Mouse (Mus musculus) inflammation-experienced regulatory T-cells, adult 6 months (primary cell): ENCODE results near the gene Orm2. TPM values are rescaled to one million over a fixed set of nuclear protein-coding genes. Genes with fewer than 3 reads are reported as not detected.

Experiments
- ATAC-seq: one replicate; pipeline ENCODE4 v1.8.0; 2017
- polyA plus RNA-seq, 3 experiments: library from polyadenylated mRNA; unstranded; fragments of 100-300 nt; shearing (Covaris generic); gene quantifications; one replicate each; pipeline ENCODE4 v1.2.1; 2017

Orm2 gene
- polyA plus RNA-seq, 3 experiments from 2014 or later, result 1.6 to 2.8 TPM; not detected in 1

DNA sequence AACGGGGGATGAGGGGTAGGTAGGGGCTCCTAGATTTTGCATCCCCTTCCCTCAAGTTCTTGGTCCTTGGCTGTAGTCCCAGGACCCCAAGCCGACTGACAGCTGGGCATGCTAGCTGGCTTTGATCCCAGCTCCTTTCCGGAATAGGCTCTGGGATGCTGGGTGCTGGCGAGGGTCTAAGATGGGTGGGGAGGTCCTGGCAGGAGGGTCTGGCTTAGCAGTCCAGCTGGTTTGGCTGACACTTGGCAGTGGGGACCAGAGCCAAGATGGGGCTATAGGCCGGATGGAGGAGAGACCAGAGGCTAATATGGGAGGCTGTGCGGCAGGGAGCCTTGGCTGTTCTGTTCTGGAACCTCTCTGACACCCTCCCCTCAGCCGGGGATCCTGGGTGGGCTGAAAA is 46.0 kb downstream of the Orm2 start:
- ATAC-seq, result no peak

DNA sequence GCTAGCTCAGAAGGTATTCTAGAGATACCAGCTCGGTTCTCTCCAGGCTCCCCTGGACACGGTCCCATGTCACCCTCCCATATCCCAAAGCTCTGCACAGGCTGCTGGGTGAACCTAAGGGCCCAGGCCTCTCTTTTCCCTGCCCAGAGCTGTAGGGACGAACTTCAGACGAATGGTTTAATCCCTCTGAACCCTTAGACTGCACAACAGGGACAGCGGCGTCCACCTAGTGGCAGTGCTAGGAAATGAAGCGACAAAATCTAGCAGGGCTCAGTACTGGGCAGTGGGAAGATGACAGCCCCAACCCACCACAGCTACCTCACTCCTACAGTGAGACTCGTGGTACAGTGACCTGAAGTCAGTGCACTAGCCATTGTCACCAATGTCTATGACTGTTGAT is 46.4 kb downstream of the Orm2 start:
- ATAC-seq, result peak; percentile 14

DNA sequence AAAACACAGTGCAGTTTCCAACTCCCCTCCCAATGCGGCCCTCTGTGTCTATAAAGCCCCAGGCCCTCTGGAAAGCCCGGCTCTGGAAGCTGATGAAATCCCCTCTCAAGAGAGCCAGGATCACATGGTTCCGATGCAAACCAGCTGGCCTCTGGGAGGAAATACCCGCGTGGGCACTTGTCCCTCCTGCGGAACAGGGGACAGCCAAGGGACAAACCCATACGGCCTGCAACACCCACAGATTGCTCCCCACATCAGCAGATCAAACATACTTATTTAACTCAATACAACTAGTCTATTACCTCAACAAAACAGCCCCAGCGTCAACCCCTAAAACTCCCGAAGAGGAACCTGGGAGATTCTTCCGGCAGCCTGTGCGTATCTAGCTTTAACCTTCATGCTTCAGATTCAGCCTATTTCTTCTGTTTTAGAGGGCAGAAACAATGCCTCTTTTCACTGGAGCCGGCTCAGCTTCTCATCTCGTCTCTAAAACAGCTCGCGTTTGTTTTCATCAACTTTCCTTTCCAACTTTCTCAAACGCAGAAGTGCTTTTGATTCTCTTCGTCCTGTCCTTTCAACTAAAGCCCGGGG is 47.2 kb downstream of the Orm2 start:
- ATAC-seq, result peak; percentile 5

DNA sequence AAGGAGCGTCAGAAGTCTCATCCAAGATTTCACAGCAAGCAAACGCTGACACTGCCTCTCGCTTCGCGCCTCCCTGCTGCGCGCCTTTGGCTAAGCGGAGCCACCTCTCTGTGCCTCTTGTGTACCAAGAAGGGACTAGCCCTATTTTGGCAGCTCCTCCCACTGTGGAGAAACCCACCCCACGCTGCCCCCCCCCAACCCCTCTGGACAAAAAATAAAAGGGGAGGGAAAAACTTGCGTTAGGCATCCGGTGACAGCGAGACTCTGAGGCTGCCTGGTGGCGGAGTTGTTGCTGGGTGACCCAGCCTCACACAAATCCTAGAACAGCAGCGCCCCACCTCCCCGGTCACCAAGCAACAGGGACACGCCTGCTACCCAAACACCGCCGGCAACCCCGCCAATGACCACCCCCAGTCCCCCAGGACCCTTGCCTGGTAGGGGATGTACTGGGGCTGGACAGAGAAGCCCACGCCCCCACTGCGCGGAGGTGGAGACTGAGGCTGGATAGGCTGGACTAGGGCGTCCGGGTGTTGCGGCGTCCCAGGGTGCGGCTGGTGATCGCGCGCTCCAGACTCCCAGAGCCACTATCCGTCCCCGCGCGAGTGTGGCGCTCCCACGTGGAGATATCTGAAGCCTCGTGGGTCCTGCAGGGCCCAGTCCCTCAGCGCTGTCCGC is 47.8 kb downstream of the Orm2 start:
- peak; percentile 59 for ATAC-seq

DNA sequence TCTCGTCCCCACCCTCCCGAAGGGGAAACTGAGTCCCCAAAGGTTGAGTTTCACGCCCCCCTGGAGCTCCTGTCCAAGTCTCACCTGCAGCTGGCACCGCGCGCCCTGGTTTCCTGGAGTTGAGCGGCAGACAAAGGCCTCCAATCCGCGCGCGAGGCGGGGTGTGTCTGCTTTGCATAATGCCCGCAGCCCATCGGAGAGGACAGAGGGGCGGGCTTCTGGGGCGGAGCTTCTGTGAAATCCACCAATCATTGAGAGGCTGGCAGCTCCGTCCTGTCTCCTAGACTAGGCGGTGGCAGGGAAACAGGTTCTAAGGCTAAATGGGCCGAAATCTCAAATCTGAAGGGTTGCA is 48.3 kb downstream of the Orm2 start:
- peak; percentile 88 for ATAC-seq

DNA sequence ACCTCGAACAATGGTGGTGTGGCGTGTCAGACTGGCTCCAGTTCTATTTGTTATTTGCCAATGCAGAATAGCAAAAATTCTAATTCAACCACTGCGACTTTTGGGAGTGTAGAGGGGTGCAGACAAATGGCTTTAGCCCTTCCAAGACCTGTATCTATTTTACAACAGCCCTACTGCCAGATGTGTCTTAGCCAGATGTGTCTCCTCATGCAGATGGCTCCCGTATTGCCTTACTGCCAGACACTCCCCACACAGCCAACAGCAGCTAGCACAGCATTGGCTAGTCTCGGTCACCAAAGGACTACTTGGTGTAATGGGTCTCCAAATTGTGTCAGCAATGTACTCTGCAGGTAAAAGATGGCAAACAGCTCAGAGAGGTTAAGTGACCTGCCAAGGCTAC is 49.0 kb downstream of the Orm2 start:
- no peak for ATAC-seq

DNA sequence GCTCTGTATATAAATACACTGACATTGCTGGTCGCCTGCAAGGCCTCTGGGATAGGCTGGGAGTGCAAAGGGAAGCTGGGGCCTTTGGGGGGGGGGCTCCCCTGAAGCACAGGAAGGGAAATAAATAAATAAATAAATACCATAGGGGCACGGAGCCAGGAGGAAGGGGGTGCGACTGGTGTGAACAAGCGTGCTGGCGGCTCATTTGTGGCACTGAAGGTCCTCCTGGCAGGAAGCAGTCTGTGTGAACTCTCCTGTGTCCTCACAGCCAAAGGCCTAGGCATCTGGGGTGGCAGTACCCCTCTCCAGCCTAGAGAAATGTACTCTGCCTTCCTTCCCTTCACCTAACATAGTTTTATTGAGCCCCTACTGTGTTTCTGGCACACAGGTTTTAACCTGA is 52.7 kb downstream of the Orm2 start:
- no peak for ATAC-seq

Other genes starting within 250 kb of the Orm2 start
- gene Ambp, start 207.7 kb upstream of the Orm2 start, polyA plus RNA-seq, result not detected
- not detected for gene Kif12, start 190.3 kb upstream of the Orm2 start, polyA plus RNA-seq
- gene Col27a1, start 148.4 kb upstream of the Orm2 start, polyA plus RNA-seq, result 1 to 10 TPM in 1 of 3 experiments, under 1 TPM in 2; 0.11 to 1.2 (median 0.65) TPM
- not detected for gene Orm1, start 17.9 kb upstream of the Orm2 start, polyA plus RNA-seq
- 1 to 10 TPM in 1 of 3 experiments, under 1 TPM in 1, not detected in 1; 0.90 to 1.6 TPM for gene Orm3, start 6.3 kb upstream of the Orm2 start, polyA plus RNA-seq
- gene Akna, start 40.9 kb downstream of the Orm2 start, polyA plus RNA-seq, result 100 to 1,000 TPM in 2 of 3 experiments, 10 to 100 TPM in 1; 94.8 to 135 (median 102) TPM
- gene Whrn, start 133.5 kb downstream of the Orm2 start, polyA plus RNA-seq, result 1 to 10 TPM in 2 of 3 experiments, under 1 TPM in 1; 0.75 to 4.4 (median 3.9) TPM
- 100 to 1,000 TPM; 197 to 241 (median 218) TPM for gene Atp6v1g1, start 182.3 kb downstream of the Orm2 start, polyA plus RNA-seq
- 10 to 100 TPM; 17.1 to 23.9 (median 19.5) TPM for gene Tmem268, start 196.3 kb downstream of the Orm2 start, polyA plus RNA-seq
- not detected for gene Gm11213, start 242.8 kb downstream of the Orm2 start, polyA plus RNA-seq